Mouse (Mus musculus) monocyte, adult 5-6 weeks (primary cell): Measurements from ENCODE around the gene 2010111I01Rik. TPM values are rescaled to one million over a fixed set of nuclear protein-coding genes. Genes with fewer than 3 reads are reported as not detected.
A peak's percentile ranks its signal among the peaks of the same experiment; 100 is the strongest.
"Not testable (repeated sequence)": the region's sequence is repeated elsewhere in the genome, so short reads cannot be mapped to it uniquely, and the experiment has no call there.

Source experiments
- ATAC-seq: fragments of 153-309, 156-312 bp; replicated peaks from 2 replicates; pipeline ENCODE4 v1.8.0; 2017; ENCODE audit warnings: mild to moderate bottlenecking; ENCODE audit not compliant: low TSS enrichment, insufficient number of reproducible peaks, severe bottlenecking, poor library complexity, low FRiP score
- total RNA-seq: library from RNA; stranded (forward); fragments of 200-1000, 200-491, 200-594 nt; gene quantifications from 3 replicates; pipeline ENCODE4 v1.2.3, GENCODE M21; 2017

The 2010111I01Rik gene
- 27.0 to 41.7 TPM (median 31.3 TPM) in 3 replicates for total RNA-seq

DNA sequence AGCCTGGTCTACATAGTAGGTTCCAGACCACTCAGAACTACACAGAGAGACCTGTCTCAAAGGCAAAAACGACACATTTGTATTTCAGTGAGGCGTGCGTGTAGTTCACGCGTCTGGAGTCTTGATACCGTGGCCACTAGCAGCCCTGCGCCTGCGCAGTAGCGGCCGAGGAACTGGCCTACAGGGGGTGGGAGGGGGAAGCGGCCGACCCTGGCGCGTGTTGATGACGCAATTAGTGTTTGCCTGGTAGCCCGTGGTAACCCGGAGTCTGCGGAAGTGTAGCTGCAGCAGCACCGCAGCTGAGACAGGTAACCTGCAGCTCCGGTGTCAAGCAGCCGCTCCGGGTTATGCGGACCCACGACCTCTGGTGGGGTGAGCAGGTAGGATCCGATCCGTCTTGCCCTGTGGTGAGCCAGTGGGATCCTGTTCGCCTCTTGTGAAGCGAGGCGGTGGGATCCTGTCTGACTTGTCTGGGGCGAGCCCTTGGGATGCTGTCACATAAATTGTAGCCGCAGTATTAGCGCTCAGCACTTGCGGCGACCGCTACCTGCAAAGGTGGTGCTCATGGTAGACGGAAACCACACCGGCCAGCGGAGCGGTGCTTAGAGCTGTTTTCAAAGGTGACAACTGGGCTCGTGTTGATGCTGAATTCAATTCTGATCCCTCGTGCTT, at the start of gene 2010111I01Rik:
Gene 2010111I01Rik (plus strand): TSS at position 254 of the 672 bp plus-strand sequence.
- peak; percentile 95 for ATAC-seq

- ATAC-seq, result no peak
Measured at GRCm38 (mm10) chr13:62916675-62917074, 48.0 kb upstream of the 2010111I01Rik start.

DNA sequence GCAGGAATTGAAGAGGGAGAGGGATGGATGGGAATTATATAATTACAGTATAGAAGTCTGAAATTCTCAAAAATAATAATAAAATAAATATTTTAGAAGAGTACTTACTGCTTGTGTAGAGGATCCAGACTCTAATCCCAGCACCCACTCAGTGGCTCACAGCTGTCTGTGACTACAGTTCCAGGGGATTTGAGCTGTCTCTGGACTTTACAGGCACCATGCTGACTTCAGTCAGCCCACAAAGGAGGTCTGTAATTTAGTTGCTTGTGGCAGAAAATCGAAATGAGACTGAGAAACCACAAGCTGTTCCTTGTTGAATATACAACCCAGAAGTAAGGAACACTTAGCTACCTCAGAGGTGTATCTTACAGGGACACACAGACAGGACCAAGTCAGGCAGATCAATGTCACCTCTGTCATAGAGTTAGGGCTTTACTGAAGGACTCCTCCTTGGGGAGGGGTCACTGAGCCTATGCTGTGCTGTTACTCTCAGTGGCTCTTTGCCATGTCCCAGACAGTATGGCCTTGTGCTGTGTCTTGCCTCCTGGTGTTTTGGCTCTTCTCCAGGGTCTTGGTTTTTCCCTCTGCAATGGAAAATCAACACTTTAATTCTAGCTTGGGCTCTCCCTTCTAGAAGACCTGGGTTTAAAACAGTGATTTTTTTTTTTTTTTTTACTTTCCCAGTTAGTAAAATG, 47.1 kb upstream of the 2010111I01Rik start:
- ATAC-seq, result no peak

GRCm38 (mm10) chr13:62919647-62920341, 44.9 kb upstream of the 2010111I01Rik start:
- ATAC-seq, result no peak

DNA sequence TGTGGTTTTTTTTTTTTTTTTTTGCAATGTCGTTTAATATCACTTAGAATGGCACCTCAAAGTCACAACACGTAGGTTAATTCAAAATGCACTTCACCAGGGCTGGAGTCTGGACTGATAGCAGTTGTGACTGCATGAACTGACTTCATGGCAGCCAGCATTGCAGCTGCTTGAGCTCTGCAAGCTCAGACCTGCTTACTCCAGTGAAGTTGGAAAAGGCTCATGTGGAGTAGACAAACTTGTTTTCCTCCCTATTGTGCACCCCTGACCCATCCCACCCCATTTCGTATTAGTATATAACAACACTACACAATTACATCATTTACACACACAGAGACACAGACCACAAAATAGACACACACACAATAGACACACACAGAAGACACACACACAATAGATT, 42.0 kb upstream of the 2010111I01Rik start:
- no peak for ATAC-seq

DNA sequence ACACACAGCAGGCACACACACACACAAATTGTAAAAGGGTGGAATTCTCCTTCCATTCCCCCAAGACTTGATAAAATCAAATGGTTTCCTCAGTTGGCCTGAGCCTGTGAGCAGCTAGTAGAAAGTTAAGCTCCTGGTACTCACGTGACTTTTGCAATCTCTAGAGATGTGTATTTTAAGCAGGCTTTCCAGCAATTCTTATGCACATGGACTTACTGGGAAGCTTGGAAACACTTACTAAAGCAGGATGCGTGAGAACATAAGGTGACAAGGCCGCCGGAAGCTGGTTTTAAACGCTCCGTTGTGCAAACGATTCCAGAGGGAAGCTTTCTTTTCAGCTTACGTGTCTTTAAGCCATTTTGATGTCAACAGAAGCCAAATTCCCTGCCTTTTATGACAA, 41.5 kb upstream of the 2010111I01Rik start:
- ATAC-seq, result no peak

GRCm38 (mm10) chr13:62926479-62926878, 38.2 kb upstream of the 2010111I01Rik start:
- ATAC-seq, result no peak

DNA sequence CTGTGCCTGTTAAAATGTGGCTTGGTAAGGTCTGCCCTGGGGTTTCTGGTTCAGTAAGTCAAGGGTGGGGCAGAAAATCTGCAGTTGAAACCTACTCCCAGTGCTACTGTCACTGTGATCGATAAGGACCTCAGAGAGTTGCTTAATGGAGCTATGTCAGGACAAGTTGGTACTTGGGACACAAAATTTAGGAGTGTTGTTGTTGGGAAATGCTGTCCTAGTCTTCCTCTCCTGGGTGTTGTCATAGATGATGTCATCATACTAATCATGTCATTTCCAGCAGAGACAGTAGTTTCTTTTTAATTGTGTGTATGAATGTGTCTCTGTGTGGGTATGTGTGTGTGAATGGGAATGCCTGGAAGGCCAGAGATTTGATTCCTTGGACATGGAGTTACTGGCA, 37.2 kb upstream of the 2010111I01Rik start:
- no peak for ATAC-seq

DNA sequence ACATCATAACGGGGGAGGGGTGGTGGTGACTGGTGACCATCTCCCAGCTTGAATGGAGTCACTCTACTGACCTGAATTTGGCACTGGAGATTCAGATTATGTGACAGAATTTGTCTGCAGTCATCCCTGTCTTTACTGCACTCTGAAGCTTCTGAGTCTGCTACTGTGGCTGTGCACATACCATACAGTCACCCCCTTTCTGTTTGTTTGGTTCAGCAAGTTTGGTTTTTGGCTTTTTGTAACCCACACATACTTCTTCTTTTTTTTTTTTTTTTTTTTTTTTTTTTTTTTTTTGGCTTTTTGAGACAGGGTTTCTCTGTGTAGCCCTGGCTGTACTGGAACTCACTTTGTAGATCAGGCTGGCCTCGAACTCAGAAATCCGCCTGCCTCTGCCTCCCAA, 35.5 kb upstream of the 2010111I01Rik start:
- ATAC-seq, result not testable (repeated sequence)

DNA sequence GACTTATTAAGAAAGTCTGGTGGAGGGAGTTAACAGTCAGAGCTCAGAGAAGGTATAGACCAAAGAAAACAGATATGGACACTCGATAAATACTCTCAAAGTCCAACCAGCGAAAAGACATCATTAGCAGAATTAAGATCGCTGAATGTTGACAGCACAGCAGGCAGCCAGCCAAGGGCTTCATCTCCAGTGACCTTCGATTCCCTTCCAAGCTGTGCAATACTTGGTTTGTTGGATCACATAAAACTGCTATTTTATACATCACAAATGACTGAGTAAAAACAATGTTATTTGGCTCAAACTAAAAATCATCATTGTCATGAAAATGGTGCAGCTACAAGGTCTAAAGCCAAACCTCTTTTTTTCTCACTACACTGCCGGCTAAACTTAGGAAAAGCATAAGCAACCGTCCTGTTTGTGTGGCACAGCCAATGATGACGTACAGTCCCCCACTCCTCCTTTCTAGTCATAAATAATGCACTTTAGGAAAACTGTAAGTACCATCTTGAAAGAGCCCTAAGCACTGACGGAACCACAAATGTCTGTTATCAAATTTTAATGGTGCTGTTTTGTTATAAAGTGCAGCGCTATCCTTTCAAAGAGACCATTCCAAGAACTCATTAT, 34.8 kb upstream of the 2010111I01Rik start:
- ATAC-seq, result no peak

DNA sequence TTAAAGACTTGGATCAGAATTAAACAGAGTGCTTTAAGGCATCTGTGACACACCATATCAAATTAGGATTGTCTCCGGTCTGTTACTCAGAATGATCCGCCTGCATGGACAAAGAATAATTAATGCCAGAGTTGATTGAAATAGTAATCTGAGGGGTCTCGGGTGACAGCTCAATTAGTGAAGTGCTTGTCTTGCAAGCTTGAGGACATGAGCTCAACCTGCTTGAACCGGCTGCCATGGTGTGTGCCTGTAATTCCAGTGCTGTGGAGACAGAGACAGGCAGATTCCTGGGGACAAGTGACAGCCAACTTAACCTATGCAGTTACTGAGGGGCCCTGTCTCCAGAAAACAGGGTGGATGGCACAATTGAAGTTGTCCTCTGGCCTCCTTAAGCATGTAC, 32.2 kb upstream of the 2010111I01Rik start:
- ATAC-seq, result no peak

DNA sequence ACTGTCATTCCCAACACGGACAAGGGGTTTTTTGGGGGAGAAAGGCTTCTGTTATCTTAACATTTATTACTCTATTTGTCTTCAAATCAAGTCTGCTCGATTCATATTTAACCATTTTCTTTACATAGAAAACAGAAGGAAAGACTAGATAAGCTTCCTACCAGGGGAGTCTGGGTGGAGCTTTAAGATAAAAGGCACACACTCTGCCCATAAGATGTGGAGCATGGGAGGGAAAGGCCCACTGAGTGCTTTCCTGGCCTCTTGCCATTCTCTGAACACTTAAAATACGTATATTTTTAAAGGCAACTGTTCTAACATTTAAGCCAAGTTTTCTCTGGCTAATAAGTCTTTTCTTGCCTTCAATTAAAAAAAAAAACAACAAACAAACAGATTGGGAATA, 25.3 kb upstream of the 2010111I01Rik start:
- ATAC-seq, result no peak

DNA sequence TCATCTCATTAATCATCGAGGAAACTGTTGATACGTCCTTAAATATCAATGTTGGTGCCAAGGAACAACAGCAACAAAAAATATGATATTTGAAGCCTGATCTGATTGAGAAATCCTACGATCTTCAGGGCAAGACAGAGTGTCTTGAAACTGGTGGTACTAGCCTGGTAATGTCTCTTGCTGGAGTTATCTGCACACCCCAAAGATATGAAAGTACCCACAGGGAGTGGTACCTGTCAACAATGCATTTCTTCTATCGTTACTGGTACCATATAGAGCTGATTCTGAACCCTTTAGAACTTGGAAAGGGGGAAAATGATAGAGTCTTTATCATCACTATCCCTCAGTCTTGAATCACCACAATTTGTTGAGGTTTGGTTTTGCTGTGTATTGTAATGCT, 24.9 kb upstream of the 2010111I01Rik start:
- ATAC-seq, result no peak

DNA sequence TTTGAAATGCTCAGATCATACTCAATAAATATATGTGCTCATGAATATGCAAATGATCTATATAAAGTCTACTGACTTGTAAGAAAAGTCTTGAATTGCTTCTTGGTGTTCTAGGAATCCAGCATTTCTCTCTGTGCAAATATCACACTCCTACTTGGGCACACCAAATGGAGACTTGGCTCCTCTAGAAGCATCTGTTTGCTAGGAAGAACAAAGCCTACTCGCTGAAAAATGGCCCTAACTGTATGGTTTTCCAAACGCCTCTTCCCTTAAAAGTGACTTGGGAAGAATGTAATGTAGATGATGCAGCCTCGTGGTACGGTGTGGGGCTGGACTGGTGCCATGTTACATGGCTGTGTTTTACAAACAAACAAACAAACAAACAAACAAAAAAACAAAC, 24.0 kb upstream of the 2010111I01Rik start:
- no peak for ATAC-seq

- no peak for ATAC-seq
Measured at GRCm38 (mm10) chr13:62941341-62942005, 23.2 kb upstream of the 2010111I01Rik start.

GRCm38 (mm10) chr13:62943274-62943830, 21.3 kb upstream of the 2010111I01Rik start:
- ATAC-seq, result no peak

GRCm38 (mm10) chr13:62944109-62944508, 20.6 kb upstream of the 2010111I01Rik start:
- ATAC-seq, result no peak

DNA sequence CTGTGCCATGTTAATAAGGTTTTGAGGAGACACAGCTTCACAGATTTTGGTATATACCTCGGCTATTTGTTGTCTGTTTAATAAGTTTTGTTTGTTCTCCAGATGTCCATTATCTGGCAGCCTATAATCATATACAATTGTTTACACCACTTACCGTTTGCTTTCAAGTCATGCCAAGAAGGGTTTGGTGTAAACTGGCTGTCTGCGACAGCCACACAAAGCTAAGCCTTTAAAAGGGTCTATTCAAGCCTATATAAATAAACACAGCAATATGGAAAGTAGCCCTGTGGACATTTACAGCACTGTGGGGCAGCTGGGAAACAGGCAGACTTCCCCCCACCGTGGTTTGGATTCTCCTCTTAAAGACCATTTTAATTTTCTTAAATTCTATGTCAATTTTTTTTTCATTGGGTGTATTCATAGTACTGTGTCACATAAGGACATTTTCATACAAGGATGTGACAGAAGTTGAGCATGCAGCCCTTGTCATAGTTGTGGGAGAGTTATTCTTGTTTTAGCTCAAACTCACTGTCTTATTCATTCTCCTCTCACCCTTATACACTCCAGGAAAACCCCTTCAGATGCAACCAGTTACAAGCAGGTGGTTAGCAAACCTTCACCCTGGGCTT, 15.0 kb upstream of the 2010111I01Rik start:
- ATAC-seq, result no peak
